Mouse (Mus musculus) urinary bladder, postnatal 14 days (tissue): ENCODE data around the gene Crat.

ENCODE experiments used
- DNase-seq: peaks from one replicate; pipeline ENCODE4 v3.0.0; 2021; ENCODE audit warnings: low spot score

Gene Crat

GRCm38 (mm10) chr2:30415157-30415935 lies at the start of gene Crat:
Gene Crat, minus strand, starts transcription at chr2:30415813.
- peak; percentile 94 for DNase-seq

GRCm38 (mm10) chr2:30464411-30464810 lies 48.8 kb upstream of the Crat start:
- DNase-seq: no peak

- peak; percentile 83 for DNase-seq
Observed at GRCm38 (mm10) chr2:30463904-30464330, 48.3 kb upstream of the Crat start.

- peak; percentile 87 for DNase-seq
Observed at GRCm38 (mm10) chr2:30463341-30463761, 47.7 kb upstream of the Crat start.

GRCm38 (mm10) chr2:30459241-30459640 lies 43.6 kb upstream of the Crat start:
- DNase-seq: no peak

GRCm38 (mm10) chr2:30458349-30458748 lies 42.7 kb upstream of the Crat start:
- DNase-seq: no peak

GRCm38 (mm10) chr2:30456104-30456980 lies 40.7 kb upstream of the Crat start:
- DNase-seq: no peak

- DNase-seq: no peak
Observed at GRCm38 (mm10) chr2:30454587-30454986, 39.0 kb upstream of the Crat start.

- DNase-seq: no peak
Observed at GRCm38 (mm10) chr2:30453570-30453969, 38.0 kb upstream of the Crat start.

GRCm38 (mm10) chr2:30451525-30451924 lies 35.9 kb upstream of the Crat start:
- DNase-seq: no peak

GRCm38 (mm10) chr2:30450530-30450929 lies 34.9 kb upstream of the Crat start:
- DNase-seq: no peak

- DNase-seq: no peak
Observed at GRCm38 (mm10) chr2:30448371-30448770, 32.8 kb upstream of the Crat start.

GRCm38 (mm10) chr2:30446891-30447826 lies 31.5 kb upstream of the Crat start:
- no peak for DNase-seq

GRCm38 (mm10) chr2:30445312-30445711 lies 29.7 kb upstream of the Crat start:
- peak; percentile 77 for DNase-seq

- no peak for DNase-seq
Observed at GRCm38 (mm10) chr2:30444450-30444849, 28.8 kb upstream of the Crat start.

GRCm38 (mm10) chr2:30444006-30444405 lies 28.4 kb upstream of the Crat start:
- DNase-seq: no peak

- DNase-seq: no peak
Observed at GRCm38 (mm10) chr2:30443281-30443680, 27.7 kb upstream of the Crat start.

- DNase-seq: no peak
Observed at GRCm38 (mm10) chr2:30442498-30442890, 26.9 kb upstream of the Crat start.

- peak; percentile 85 for DNase-seq
Observed at GRCm38 (mm10) chr2:30441518-30442497, 26.2 kb upstream of the Crat start.

GRCm38 (mm10) chr2:30440701-30441517 lies 25.3 kb upstream of the Crat start:
- DNase-seq: peak; percentile 76
